Mouse (Mus musculus) thymus, postnatal 36 days (tissue): ENCODE results near the gene Rab4a.
"Not testable (repeated sequence)": the region's sequence is repeated elsewhere in the genome, so short reads cannot be mapped to it uniquely, and the experiment has no call there.

ENCODE experiments used
- DNase-seq, 2 experiments: peaks; one replicate each; pipeline ENCODE4 v3.0.0; 2022; ENCODE audit warnings: mixed read lengths in 2 of 2

The Rab4a gene

GRCm38 (mm10) chr8:123789461-123789860, 16.3 kb upstream of the Rab4a start:
- DNase-seq, result no peak

GRCm38 (mm10) chr8:123789970-123790369, 15.8 kb upstream of the Rab4a start:
- peak; percentile 74 to 80 for DNase-seq

GRCm38 (mm10) chr8:123791101-123791844, 14.5 kb upstream of the Rab4a start:
- no peak for DNase-seq

- no peak for DNase-seq
Observed at GRCm38 (mm10) chr8:123791845-123792225, 13.9 kb upstream of the Rab4a start.

- no peak for DNase-seq
Observed at GRCm38 (mm10) chr8:123793900-123794299, 11.9 kb upstream of the Rab4a start.

GRCm38 (mm10) chr8:123794766-123795165, 11.0 kb upstream of the Rab4a start:
- no peak for DNase-seq

GRCm38 (mm10) chr8:123796758-123797157, 9.0 kb upstream of the Rab4a start:
- no peak for DNase-seq

GRCm38 (mm10) chr8:123797928-123798327, 7.9 kb upstream of the Rab4a start:
- DNase-seq, result no peak

GRCm38 (mm10) chr8:123799434-123799833, 6.4 kb upstream of the Rab4a start:
- DNase-seq, result no peak

GRCm38 (mm10) chr8:123799885-123800284, 5.9 kb upstream of the Rab4a start:
- no peak for DNase-seq

GRCm38 (mm10) chr8:123800867-123801266, 4.9 kb upstream of the Rab4a start:
- DNase-seq, result no peak

GRCm38 (mm10) chr8:123801538-123801937, 4.2 kb upstream of the Rab4a start:
- no peak for DNase-seq

GRCm38 (mm10) chr8:123803639-123804038, 2.1 kb upstream of the Rab4a start:
- DNase-seq, result no peak

- DNase-seq, result no peak
Observed at GRCm38 (mm10) chr8:123804586-123804985, 1.2 kb upstream of the Rab4a start.

- no peak for DNase-seq
Observed at GRCm38 (mm10) chr8:123805209-123805717, 522 bp upstream of the Rab4a start.

- DNase-seq, result no peak
Observed at GRCm38 (mm10) chr8:123806374-123806935, 670 bp downstream of the Rab4a start.

- DNase-seq, result no peak
Observed at GRCm38 (mm10) chr8:123807024-123807431, 1.2 kb downstream of the Rab4a start.

- no peak for DNase-seq
Observed at GRCm38 (mm10) chr8:123807852-123808573, 2.2 kb downstream of the Rab4a start.

- DNase-seq, result no peak
Observed at GRCm38 (mm10) chr8:123808671-123809070, 2.9 kb downstream of the Rab4a start.

GRCm38 (mm10) chr8:123809342-123809741, 3.6 kb downstream of the Rab4a start:
- not testable (repeated sequence) for DNase-seq

- no peak for DNase-seq
Observed at GRCm38 (mm10) chr8:123812227-123812626, 6.4 kb downstream of the Rab4a start.

GRCm38 (mm10) chr8:123813173-123813891, 7.5 kb downstream of the Rab4a start:
- no peak for DNase-seq

GRCm38 (mm10) chr8:123813892-123814266, 8.1 kb downstream of the Rab4a start:
- no peak for DNase-seq
